Mouse (Mus musculus) heart, adult 2 months (tissue): Measurements from ENCODE around the gene Tlr9. TPM values are rescaled to one million over a fixed set of nuclear protein-coding genes. Genes with fewer than 3 reads are reported as not detected.

ENCODE experiments used
- DNase-seq, 2 experiments: peaks; one replicate each; pipeline ENCODE4 v3.0.0; 2021
- H3K27ac ChIP-seq: fragments of 200-600 bp; 2 replicates; pipeline ENCODE4 v1.8.1; 2022
- H3K27me3 ChIP-seq: fragments of 200-500 bp; 2 replicates; pipeline ENCODE4 v1.6.1; 2012; ENCODE audit warnings: mild to moderate bottlenecking, low read length, inconsistent platforms, mixed read lengths; ENCODE audit not compliant: control insufficient read depth, insufficient read depth
- H3K36me3 ChIP-seq: fragments of 200-500 bp; 2 replicates; pipeline ENCODE4 v1.6.1; 2012; ENCODE audit warnings: low read length, inconsistent platforms; ENCODE audit not compliant: control insufficient read depth, insufficient read depth
- H3K4me1 ChIP-seq: fragments of 200-500 bp; 2 replicates; pipeline ENCODE4 v1.6.1; 2011; ENCODE audit warnings: low read length; ENCODE audit not compliant: control insufficient read depth, insufficient read depth
- H3K4me3 ChIP-seq: fragments of 200-600 bp; 2 replicates; pipeline ENCODE4 v1.8.1; 2022
- H3K79me2 ChIP-seq: fragments of 200-500 bp; replicated peaks from 2 replicates; pipeline ENCODE4 v1.6.1; 2012; ENCODE audit warnings: mild to moderate bottlenecking, inconsistent platforms, low read length, moderate library complexity, mixed read lengths; ENCODE audit not compliant: control insufficient read depth, insufficient read depth
- H3K9ac ChIP-seq: fragments of 200-500 bp; 2 replicates; pipeline ENCODE4 v1.6.1; 2012; ENCODE audit warnings: low read depth, mild to moderate bottlenecking, control low read depth, inconsistent platforms, low read length, mixed read lengths
- CTCF ChIP-seq: fragments of 200-600 bp; IDR thresholded peaks from 2 replicates; pipeline ENCODE4 v1.8.1; 2022; ENCODE audit warnings: antibody characterized with exemption, mild to moderate bottlenecking, moderate library complexity
- EP300 ChIP-seq: fragments of 200-500 bp; IDR thresholded peaks from 2 replicates; pipeline ENCODE4 v1.6.1; 2011; ENCODE audit warnings: low read depth, low read length, control low read depth; ENCODE audit not compliant: insufficient read depth
- POLR2A ChIP-seq: fragments of 200-500 bp; IDR thresholded peaks from 2 replicates; pipeline ENCODE4 v1.6.1; 2011; ENCODE audit warnings: mild to moderate bottlenecking, low read depth, low read length, control low read depth; ENCODE audit not compliant: insufficient read depth
- WGBS: fragments of 180-500 bp; shearing (Covaris S2); methylation state at CpG from one replicate; pipeline ENCODE4 v1.1.7; 2018; 5-methylcytosine and 5-hydroxymethylcytosine counted together
- intact Hi-C: fragments of 180-260 bp; cut with DNase I; formaldehyde crosslinking; loops from one replicate; pipeline ENCODE4 v1.15.1; 2025
- polyA plus RNA-seq: library from polyadenylated mRNA; depleted of rRNA; stranded (reverse); fragments of >200 nt; gene quantifications from 2 replicates; pipeline ENCODE4 v1.2.3, GENCODE M21; 2012
- total RNA-seq, 2 experiments: library from RNA; stranded (reverse); gene quantifications; 2 replicates each; pipeline ENCODE4 v1.2.3; 2021

The Tlr9 gene
- total and polyA plus RNA-seq, 3 experiments, result 0.39 to 1.9 (median 0.47) TPM

- Histone ChIP-seq H3K27ac (peak within 1 kb of the TSS; percentile 81), H3K79me2 (no peaks in the 10 kb centered on the region), H3K27me3 (no peaks in the 10 kb centered on the region), H3K4me1 (peaks cover 13% of the 10 kb centered on the region), H3K4me3 (peak within 1 kb of the TSS; percentile 66), H3K9ac (peak within 1 kb of the TSS; percentile 92), H3K36me3 (no peaks in the 10 kb centered on the region)
- 58% methylated on average over 18 of the region's 18 CpGs for WGBS
- intact Hi-C loops, result loop anchor here (2.0 to 5.0 kb wide), 3 partner anchors 29 to 233 kb away; partner anchors contain the start of gene Wdr82
- no peak for TF ChIP-seq CTCF
- no peak for DNase-seq
Observed at GRCm38 (mm10) chr9:106199535-106200272, 22.7 kb upstream of the Tlr9 start, which contains the start of gene Ppm1m. Gene Ppm1m (minus strand): TSS chr9:106199746.

- Histone ChIP-seq H3K27ac (no peak overlapping the region), H3K4me3 (no peak overlapping the region), H3K36me3 (no peaks in the 10 kb centered on the region), H3K79me2 (no peaks in the 10 kb centered on the region), H3K27me3 (no peaks in the 10 kb centered on the region), H3K4me1 (peaks cover 19% of the 10 kb centered on the region), H3K9ac (no peak overlapping the region)
- no peak for DNase-seq
- intact Hi-C loops, result loop anchor here (5.0 kb wide), 1 partner anchor 230 kb away; no protein-coding TSS in a partner anchor
- WGBS, result 84% methylated on average over 3 of the region's 3 CpGs
- TF ChIP-seq POLR2A, result no peak
- no peak for TF ChIP-seq EP300
- TF ChIP-seq CTCF, result no peak
Observed at GRCm38 (mm10) chr9:106201895-106202294, 20.5 kb upstream of the Tlr9 start.

- Histone ChIP-seq H3K4me1 (peaks cover 19% of the 10 kb centered on the region), H3K27me3 (no peaks in the 10 kb centered on the region), H3K36me3 (no peaks in the 10 kb centered on the region), H3K27ac (peak within 1 kb of the TSS; percentile 95), H3K4me3 (peak within 1 kb of the TSS; percentile 82), H3K9ac (peak within 1 kb of the TSS; percentile 77), H3K79me2 (peaks cover 5% of the 10 kb centered on the region)
- DNase-seq, result peak; percentile 97 to 98
- TF ChIP-seq EP300, result 0 out of 2 replicates have a peak, but pooled peaks have one; percentile 5
- peak; percentile 77 for TF ChIP-seq POLR2A
- TF ChIP-seq CTCF, result no peak
- intact Hi-C loops, result loop anchor here (5.0 kb wide), 1 partner anchor 229 kb away; no protein-coding TSS in a partner anchor
- WGBS, result 2% methylated on average over 39 of the region's 61 CpGs
Observed at GRCm38 (mm10) chr9:106202819-106203636, 19.4 kb upstream of the Tlr9 start, which contains the start of gene Twf2. Gene Twf2 (plus strand): TSS chr9:106203108.

GRCm38 (mm10) chr9:106203990-106204851, 18.2 kb upstream of the Tlr9 start:
- DNase-seq, result peak in 1 of 2 experiments; percentile 51
- H3K27ac ChIP-seq, result peak overlapping the region; percentile 95

GRCm38 (mm10) chr9:106205713-106206290, 16.6 kb upstream of the Tlr9 start:
- Histone ChIP-seq H3K27me3 (no peaks in the 10 kb centered on the region), H3K79me2 (peaks cover 5% of the 10 kb centered on the region), H3K27ac (peak overlapping the region; percentile 95), H3K36me3 (no peaks in the 10 kb centered on the region), H3K4me3 (no peak overlapping the region), H3K9ac (no peak overlapping the region), H3K4me1 (peaks cover 15% of the 10 kb centered on the region)
- no peak for TF ChIP-seq POLR2A
- no peak for TF ChIP-seq EP300
- TF ChIP-seq CTCF, result no peak
- intact Hi-C loops, result no loop called here
- DNase-seq, result no peak
- 61% methylated on average over 7 of the region's 7 CpGs for WGBS

More at GRCm38 (mm10) chr9:106203990-106204851, 18.2 kb upstream of the Tlr9 start:
- WGBS, result 31% methylated on average over 7 of the region's 7 CpGs
- intact Hi-C loops, result loop anchor here (5.0 kb wide), 1 partner anchor 228 kb away; no protein-coding TSS in a partner anchor
- peaks cover 5% of the 10 kb centered on the region for H3K79me2 ChIP-seq
- no peaks in the 10 kb centered on the region for H3K36me3 ChIP-seq
- peak overlapping the region; percentile 82 for H3K4me3 ChIP-seq
- TF ChIP-seq EP300 (no peak), POLR2A (no peak), CTCF (no peak)
- H3K4me1 ChIP-seq, result peaks cover 17% of the 10 kb centered on the region
- H3K9ac ChIP-seq, result peak overlapping the region; percentile 37; the same call in 1 of the 2 replicates
- no peaks in the 10 kb centered on the region for H3K27me3 ChIP-seq
